Mouse (Mus musculus) forebrain, embryonic 13.5 days (tissue): ENCODE data around the gene Vars2. TPM values are rescaled to one million over a fixed set of nuclear protein-coding genes. Genes with fewer than 3 reads are reported as not detected.

Source experiments
- polyA plus RNA-seq: library from polyadenylated mRNA; unstranded; fragments of >200 nt; fragmentation: Nextera tagmentation; extraction: Ambion mirVana; gene quantifications from 2 replicates; pipeline ENCODE4 v1.2.1, GENCODE M21; 2015

The Vars2 gene
- polyA plus RNA-seq, 1 experiment from 2014 or later: 12.7 TPM

Other genes starting within 250 kb of the Vars2 start
- gene H2-Q6, start 242.7 kb downstream of the Vars2 start, polyA plus RNA-seq: 0.22 and 0.43 TPM in 2 replicates
- 2.1 and 2.5 TPM in 2 replicates for gene H2-Q7, start 228.4 kb downstream of the Vars2 start, polyA plus RNA-seq
- 0.55 TPM in 1 of 2 replicates, not detected in the other for gene H2-Q10, start 197.5 kb downstream of the Vars2 start, polyA plus RNA-seq
- not detected in 2 replicates for gene Pou5f1, start 161.6 kb downstream of the Vars2 start, polyA plus RNA-seq
- 54.4 and 55.5 TPM in 2 replicates for gene Tcf19, start 150.8 kb downstream of the Vars2 start, polyA plus RNA-seq
- 11.7 and 13.8 TPM in 2 replicates for gene Cchcr1, start 150.5 kb downstream of the Vars2 start, polyA plus RNA-seq
- gene Psors1c2, start 134.4 kb downstream of the Vars2 start, polyA plus RNA-seq: 1.4 and 2.1 TPM in 2 replicates
- not detected in 2 replicates for gene Cdsn, start 115.5 kb downstream of the Vars2 start, polyA plus RNA-seq
- not detected in 2 replicates for gene 2300002M23Rik, start 100.1 kb downstream of the Vars2 start, polyA plus RNA-seq
- gene Sfta2, start 66.0 kb downstream of the Vars2 start, polyA plus RNA-seq: not detected in 2 replicates
- not detected in 2 replicates for gene Gm9573, start 41.0 kb downstream of the Vars2 start, polyA plus RNA-seq
- gene Mucl3, start 23.9 kb downstream of the Vars2 start, polyA plus RNA-seq: 0.06 TPM in 1 of 2 replicates, not detected in the other
- 36.3 and 42.6 TPM in 2 replicates for gene Gtf2h4, start 6.1 kb upstream of the Vars2 start, polyA plus RNA-seq
- 153 and 169 TPM in 2 replicates for gene Ddr1, start 37.0 kb upstream of the Vars2 start, polyA plus RNA-seq
- 4.5 and 5.2 TPM in 2 replicates for gene Ier3, start 154.1 kb upstream of the Vars2 start, polyA plus RNA-seq
- 57.0 and 57.7 TPM in 2 replicates for gene Flot1, start 155.6 kb upstream of the Vars2 start, polyA plus RNA-seq
- gene Tubb5, start 170.7 kb upstream of the Vars2 start, polyA plus RNA-seq: 1,790 and 1,841 TPM in 2 replicates
- gene Mdc1, start 173.9 kb upstream of the Vars2 start, polyA plus RNA-seq: 15.1 and 18.4 TPM in 2 replicates
- 41.3 and 47.9 TPM in 2 replicates for gene Nrm, start 193.7 kb upstream of the Vars2 start, polyA plus RNA-seq
- gene Ppp1r18, start 198.0 kb upstream of the Vars2 start, polyA plus RNA-seq: 20.9 and 22.7 TPM in 2 replicates
- 38.6 and 39.9 TPM in 2 replicates for gene Dhx16, start 212.2 kb upstream of the Vars2 start, polyA plus RNA-seq
- gene 2310061I04Rik, start 229.8 kb upstream of the Vars2 start, polyA plus RNA-seq: 31.6 and 36.6 TPM in 2 replicates
- gene Atat1, start 242.5 kb upstream of the Vars2 start, polyA plus RNA-seq: 331 and 355 TPM in 2 replicates
- gene Mrps18b, start 248.8 kb upstream of the Vars2 start, polyA plus RNA-seq: 57.1 and 62.2 TPM in 2 replicates
- gene Ppp1r10, start 248.8 kb upstream of the Vars2 start, polyA plus RNA-seq: 51.8 and 52.2 TPM in 2 replicates